Mouse (Mus musculus) embryonic fibroblast, embryonic 13.5 days (primary cell): ENCODE data around the gene Fbxo4. TPM values are rescaled to one million over a fixed set of nuclear protein-coding genes. Genes with fewer than 3 reads are reported as not detected.
A peak's percentile ranks its signal among the peaks of the same experiment; 100 is the strongest.

Experiments used
- H3K27ac ChIP-seq: 2 replicates; pipeline ENCODE4 v1.5.1; 2012; ENCODE audit warnings: low read length, control low read depth, inconsistent platforms; ENCODE audit not compliant: insufficient read depth
- H3K4me1 ChIP-seq: 2 replicates; pipeline ENCODE4 v1.6.1; 2011; ENCODE audit warnings: low read length; ENCODE audit not compliant: control insufficient read depth, insufficient read depth
- H3K4me3 ChIP-seq: 2 replicates; pipeline ENCODE4 v1.5.1; 2011; ENCODE audit warnings: mild to moderate bottlenecking, control low read depth, low read length; ENCODE audit not compliant: insufficient read depth
- CTCF ChIP-seq: IDR thresholded peaks from 2 replicates; pipeline ENCODE4 v1.5.1; 2011; ENCODE audit warnings: mild to moderate bottlenecking, control low read depth, low read length, moderate library complexity, borderline replicate concordance; ENCODE audit not compliant: insufficient read depth
- POLR2A ChIP-seq: IDR thresholded peaks from 2 replicates; pipeline ENCODE4 v1.6.1; 2011; ENCODE audit warnings: low read depth, mild to moderate bottlenecking, control low read depth, low read length, moderate library complexity
- polyA plus RNA-seq: library from polyadenylated mRNA; stranded (reverse); fragments of >200 nt; gene quantifications from 2 replicates; pipeline ENCODE4 v1.2.4, GENCODE M21; 2011; ENCODE audit warnings: low read depth; ENCODE audit not compliant: missing spikeins, insufficient read length

Fbxo4 gene
- polyA plus RNA-seq, 1 experiment = 25.1 TPM

DNA sequence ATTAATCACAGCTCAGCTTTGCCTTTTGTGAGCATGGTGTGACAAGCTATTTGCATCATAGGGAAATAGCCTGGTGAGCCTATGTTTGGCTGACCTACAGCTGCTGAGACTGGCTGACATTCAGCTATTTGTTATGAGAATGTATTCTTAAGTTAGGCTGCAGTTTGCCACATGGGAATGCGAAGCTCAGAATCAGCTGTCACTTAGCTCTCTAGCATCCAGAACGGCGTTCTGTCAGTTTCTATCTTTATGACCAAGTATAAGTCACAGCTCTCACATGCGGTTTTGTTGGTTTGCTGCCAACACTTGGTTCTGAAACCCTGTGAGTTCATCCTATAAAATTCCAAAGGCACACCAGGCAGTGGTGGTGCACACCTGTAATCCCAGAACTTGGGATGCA is 41.3 kb upstream of the Fbxo4 start:
- H3K4me3 ChIP-seq = no peak overlapping the region
- no peak overlapping the region for H3K27ac ChIP-seq
- H3K4me1 ChIP-seq = peaks cover 3% of the 10 kb centered on the region; the same call in 1 of the 2 replicates
- no peak for TF ChIP-seq CTCF
- TF ChIP-seq POLR2A = no peak

DNA sequence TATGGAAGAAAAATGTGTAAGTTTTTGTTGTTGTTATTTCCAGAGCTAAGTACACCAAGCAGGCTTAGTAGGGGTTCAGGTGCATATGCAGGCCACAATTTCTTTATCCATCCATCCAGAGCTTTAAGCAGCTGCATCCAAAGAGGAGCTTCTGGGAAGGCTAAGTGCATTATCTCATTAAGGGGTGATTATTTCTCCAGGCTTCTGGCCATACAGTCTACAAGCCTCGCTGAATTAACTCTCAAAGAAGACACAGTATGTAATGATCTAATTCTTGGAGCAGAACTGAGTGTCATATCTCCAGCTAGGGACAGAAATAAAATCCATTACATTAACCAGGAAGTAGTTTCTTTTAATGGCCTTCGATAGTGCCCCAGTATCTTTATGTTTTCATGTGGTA is 34.5 kb upstream of the Fbxo4 start:
- TF ChIP-seq POLR2A (no peak), CTCF (no peak)
- H3K27ac ChIP-seq = no peak overlapping the region

DNA sequence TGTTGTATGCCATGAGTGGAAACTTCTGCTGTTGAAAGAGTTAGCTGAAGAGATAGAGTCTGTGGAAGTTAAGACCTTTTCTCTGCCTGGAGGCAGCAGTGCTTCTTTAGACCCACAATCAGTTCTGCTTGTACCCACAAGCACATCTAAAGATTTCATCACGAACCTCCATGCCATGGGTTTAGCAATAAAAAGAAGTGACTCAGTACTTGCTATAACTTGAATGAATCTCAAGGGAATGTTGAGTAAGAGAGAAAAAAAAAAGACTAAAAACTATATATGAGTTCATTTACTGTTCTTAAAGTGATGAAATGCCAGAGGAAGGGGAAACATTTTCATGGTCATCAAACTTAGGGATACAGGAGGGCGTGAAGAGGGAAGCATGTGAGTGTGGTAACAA is 21.2 kb upstream of the Fbxo4 start:
- peaks cover 5% of the 10 kb centered on the region; the same call in 1 of the 2 replicates for H3K4me1 ChIP-seq
- H3K4me3 ChIP-seq = no peak overlapping the region
- no peak overlapping the region for H3K27ac ChIP-seq
- no peak for TF ChIP-seq POLR2A

More for the DNA sequence above, 34.5 kb upstream of the Fbxo4 start:
- no peaks in the 10 kb centered on the region for H3K4me1 ChIP-seq
- H3K4me3 ChIP-seq = no peak overlapping the region

- Histone ChIP-seq H3K4me3 (no peak overlapping the region), H3K27ac (no peak overlapping the region), H3K4me1 (peaks cover 5% of the 10 kb centered on the region; the same call in 1 of the 2 replicates)
- TF ChIP-seq CTCF (no peak), POLR2A (no peak)
Measured at GRCm38 (mm10) chr15:3999144-3999543, 19.8 kb upstream of the Fbxo4 start.

DNA sequence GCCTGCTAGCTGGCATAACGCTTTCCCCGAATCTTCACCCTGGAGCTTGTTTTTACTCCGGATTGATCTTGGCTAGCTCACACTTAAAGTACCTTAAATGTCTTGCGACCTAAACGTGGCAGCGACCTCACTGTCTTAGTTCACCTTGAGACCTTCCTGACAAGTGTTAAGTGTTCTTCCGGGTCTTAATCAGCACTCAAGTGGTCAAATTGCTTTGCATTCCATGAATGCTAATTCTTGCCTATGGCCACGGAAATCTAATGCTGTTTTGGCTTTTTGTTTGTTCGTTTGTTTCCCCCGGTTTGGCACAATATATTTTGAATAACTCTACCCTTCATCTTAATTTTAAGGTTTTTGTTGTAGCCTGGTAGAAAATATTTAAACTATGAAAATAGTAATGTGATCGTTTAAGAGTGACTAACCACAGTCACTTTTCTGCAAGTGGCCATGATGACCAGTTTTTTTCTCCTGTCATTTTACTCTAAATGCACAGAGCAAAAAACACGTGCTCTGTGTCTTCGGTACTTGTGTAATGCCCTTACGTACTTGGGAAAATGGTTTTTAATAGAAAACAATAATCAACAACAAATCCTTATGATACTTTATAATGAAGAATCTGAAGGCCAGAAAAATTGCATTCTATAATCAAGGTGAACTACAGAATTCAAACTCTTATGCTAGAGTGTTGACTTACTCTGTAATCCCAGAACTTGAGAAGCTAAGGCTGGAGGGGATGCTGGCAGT is 17.1 kb upstream of the Fbxo4 start:
- H3K4me3 ChIP-seq = peak overlapping the region; percentile 68
- peaks cover 5% of the 10 kb centered on the region; the same call in 1 of the 2 replicates for H3K4me1 ChIP-seq
- peak overlapping the region; percentile 96 for H3K27ac ChIP-seq
- TF ChIP-seq CTCF = no peak
- no peak; the same call in 1 of the 2 replicates for TF ChIP-seq POLR2A

DNA sequence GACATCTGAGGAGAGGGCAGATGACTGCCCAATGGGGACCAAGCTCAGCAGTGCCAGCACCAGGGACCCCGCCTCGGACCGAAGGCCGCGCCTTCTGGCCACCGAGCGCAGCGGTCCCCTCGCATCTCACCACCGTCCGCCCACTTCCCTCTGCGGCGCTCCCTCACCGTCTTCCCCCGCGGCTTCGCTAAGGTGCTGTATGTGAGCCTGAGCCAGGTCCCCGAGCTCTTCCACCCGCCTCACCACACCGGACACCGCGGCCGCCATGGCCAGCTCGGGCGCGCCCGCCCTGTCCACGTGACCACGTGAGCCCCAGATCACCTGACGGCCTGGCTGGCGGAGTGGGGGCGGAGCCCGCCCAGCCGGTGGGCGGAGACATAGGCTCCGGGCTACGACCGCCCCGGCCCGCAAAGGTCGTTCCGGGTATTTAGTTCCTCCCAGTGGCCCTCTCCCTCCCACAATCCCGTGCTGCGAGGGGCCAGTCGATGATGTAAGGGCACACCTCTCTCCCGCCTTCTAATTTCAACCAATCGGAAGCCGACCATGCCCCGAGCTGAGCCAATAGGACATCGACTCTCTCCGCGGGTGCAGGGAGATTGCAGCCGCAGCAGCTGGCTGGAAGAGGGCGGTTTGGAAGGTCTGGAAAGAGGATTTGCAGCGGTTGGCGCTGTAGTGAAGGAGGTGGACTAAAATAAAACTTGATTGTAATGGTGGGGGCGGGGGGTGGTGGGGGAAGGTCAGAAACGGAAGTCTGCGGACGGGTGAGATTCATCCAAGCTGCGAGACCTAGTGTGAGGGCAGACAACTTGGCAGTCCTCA is 16.3 kb upstream of the Fbxo4 start, which contains the start of gene AW549877:
TSS of gene AW549877 (minus strand) at position 297 of the 819 bp plus-strand sequence.
- TF ChIP-seq CTCF = no peak
- TF ChIP-seq POLR2A = peak; percentile 96
- peak within 1 kb of the TSS; percentile 96 for H3K27ac ChIP-seq
- peaks cover 3% of the 10 kb centered on the region; the same call in 1 of the 2 replicates for H3K4me1 ChIP-seq
- H3K4me3 ChIP-seq = peak within 1 kb of the TSS; percentile 68

DNA sequence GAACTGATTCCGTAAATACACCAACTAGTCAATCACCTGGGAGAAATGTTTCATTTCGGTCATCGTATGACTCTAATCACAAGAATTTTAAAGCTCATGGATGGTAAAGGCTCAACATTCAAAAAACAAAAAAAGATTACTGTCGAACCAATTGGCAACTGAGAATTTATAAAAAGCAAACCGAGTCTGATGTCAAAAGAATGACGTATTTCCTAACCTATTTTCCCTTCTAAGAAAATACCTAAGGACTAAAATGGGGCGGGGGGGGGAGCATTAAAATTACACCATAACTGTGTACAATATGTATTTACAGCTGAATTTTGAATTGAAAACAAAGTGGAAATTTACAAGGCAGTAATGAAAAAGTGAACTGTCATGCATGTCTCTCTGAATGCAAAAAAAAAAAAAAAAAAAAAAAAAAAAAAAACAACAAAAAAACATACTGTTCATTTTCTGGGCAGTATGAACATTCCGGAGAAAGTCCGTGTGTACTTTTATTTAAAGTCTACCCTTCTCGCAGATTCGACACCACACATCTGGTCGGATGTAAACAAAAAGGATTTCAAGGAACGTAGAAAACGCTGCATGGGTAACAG is 15.6 kb upstream of the Fbxo4 start:
- peak overlapping the region; percentile 56 for H3K4me3 ChIP-seq
- TF ChIP-seq CTCF (no peak), POLR2A (no peak)
- H3K27ac ChIP-seq = peak overlapping the region; percentile 90

GRCm38 (mm10) chr15:3987981-3988380 is 8.6 kb upstream of the Fbxo4 start:
- H3K4me1 ChIP-seq = no peaks in the 10 kb centered on the region
- TF ChIP-seq POLR2A (no peak), CTCF (no peak)
- H3K4me3 ChIP-seq = no peak overlapping the region
- no peak overlapping the region for H3K27ac ChIP-seq

More for the DNA sequence above, 15.6 kb upstream of the Fbxo4 start:
- peaks cover 3% of the 10 kb centered on the region; the same call in 1 of the 2 replicates for H3K4me1 ChIP-seq

DNA sequence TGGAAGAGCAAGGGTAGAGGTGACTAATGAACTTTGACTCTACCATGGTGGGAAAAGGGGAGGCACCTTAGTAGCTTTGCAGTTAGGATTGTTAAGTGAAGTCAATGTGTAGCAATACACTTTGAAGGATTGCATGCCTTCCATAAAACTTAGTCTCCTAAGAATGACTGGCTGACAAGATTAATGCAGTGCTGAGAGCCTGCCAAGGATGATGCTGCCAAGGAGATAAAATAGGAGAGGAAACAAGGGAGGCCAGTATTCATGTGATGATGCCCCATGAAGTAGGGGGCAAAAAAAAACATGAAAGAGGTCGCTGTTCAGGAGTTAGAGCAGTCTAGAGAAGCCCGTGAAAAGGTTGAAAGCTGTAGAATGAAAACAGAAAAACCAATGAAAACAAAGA is 5.5 kb upstream of the Fbxo4 start:
- no peaks in the 10 kb centered on the region for H3K4me1 ChIP-seq
- H3K4me3 ChIP-seq = no peak overlapping the region
- H3K27ac ChIP-seq = no peak overlapping the region
- TF ChIP-seq CTCF (no peak), POLR2A (no peak)

DNA sequence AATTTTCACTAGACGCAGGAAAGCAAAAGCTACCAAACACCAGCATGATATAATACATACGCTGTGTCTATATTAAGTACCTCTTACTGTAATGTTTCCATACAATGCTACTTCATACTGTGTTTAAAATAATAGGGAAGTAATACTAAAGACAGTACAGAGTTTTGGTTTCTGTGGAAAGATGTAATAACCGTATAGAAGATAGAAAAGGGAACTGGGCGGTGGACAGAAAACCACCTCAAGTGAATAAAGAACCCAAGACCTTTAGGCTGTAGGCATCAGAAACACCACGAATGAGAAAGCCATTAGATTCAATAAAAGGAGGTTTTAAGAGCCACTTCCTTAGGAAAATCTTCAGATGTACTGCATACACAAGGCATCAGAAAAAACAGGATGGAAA is 3.4 kb upstream of the Fbxo4 start:
- Histone ChIP-seq H3K27ac (no peak overlapping the region), H3K4me3 (no peak overlapping the region), H3K4me1 (no peaks in the 10 kb centered on the region)
- no peak for TF ChIP-seq POLR2A
